23 mouse cellular contexts compared by ENCODE assay signal in genomic region chr6:89081624-89082300, GRCm38 (mm10).
"Had no signal": no experiment of that assay in that cellular context is flagged by ENCODE, and none has a peak within 500 bp of the region (broad histone marks: within the 10 kb centered on the region; RNA-seq: fewer than 3 reads in every experiment).

No protein-coding gene starts in this region.

- H3K4me3 ChIP-seq: intestine, embryonic 15.5 days; kidney, embryonic 15.5 days; left cerebral cortex, adult 2 months; limb, embryonic 12.5 days; limb, embryonic 15.5 days; stomach, embryonic 15.5 days had no signal

- H3K27ac ChIP-seq: intestine, embryonic 15.5 days; kidney, embryonic 15.5 days; left cerebral cortex, adult 2 months; limb, embryonic 12.5 days; limb, embryonic 15.5 days; liver, embryonic 14.5 days; stomach, embryonic 15.5 days had no signal

- H3K27me3 ChIP-seq: intestine, embryonic 15.5 days; kidney, embryonic 15.5 days; limb, embryonic 12.5 days; limb, embryonic 15.5 days; stomach, embryonic 15.5 days had no signal

- H3K4me2 ChIP-seq: intestine, embryonic 15.5 days; kidney, embryonic 15.5 days; limb, embryonic 12.5 days; limb, embryonic 15.5 days; liver, embryonic 11.5 days; midbrain, embryonic 11.5 days; stomach, embryonic 15.5 days had no signal

- H3K9ac ChIP-seq: intestine, embryonic 15.5 days; kidney, embryonic 15.5 days; limb, embryonic 12.5 days; limb, embryonic 15.5 days; liver, embryonic 14.5 days; liver, postnatal 0 days; stomach, embryonic 15.5 days had no signal

- H3K36me3 ChIP-seq: intestine, embryonic 15.5 days; kidney, embryonic 15.5 days; limb, embryonic 12.5 days; limb, embryonic 15.5 days; stomach, embryonic 15.5 days had no signal

- H3K4me1 ChIP-seq: intestine, embryonic 15.5 days; kidney, embryonic 15.5 days; limb, embryonic 12.5 days; limb, embryonic 15.5 days; stomach, embryonic 15.5 days had no signal

- DNase-seq: kidney, adult 11 months; kidney, adult 8-10 months; kidney, postnatal 10 days; kidney, postnatal 4 days; layer of hippocampus, adult 9-11 months; layer of hippocampus, postnatal 36 days; left cerebral cortex, postnatal 4 days; liver, postnatal 0 days; midbrain, embryonic 14.5 days; retina, postnatal 1 day; right cerebral cortex, postnatal 25 days; spleen, adult 18-20 months; thymus, adult 18-20 months; thymus, postnatal 36 days had no signal

- ATAC-seq: intestine, embryonic 15.5 days; liver, postnatal 0 days had no signal

- H3K9me3 ChIP-seq: intestine, embryonic 15.5 days; kidney, embryonic 15.5 days; limb, embryonic 12.5 days; limb, embryonic 15.5 days; stomach, embryonic 15.5 days had no signal
